Mouse (Mus musculus): Measurements from ENCODE around the gene Map3k20.
A peak's percentile ranks its signal among the peaks of the same experiment; 100 is the strongest.

The Map3k20 gene

GRCm38 (mm10) chr2:72382662-72383061 lies 97.2 kb downstream of the Map3k20 start:
- no peak for DNase-seq (ENCODE audit: low spot score)

- DNase-seq (ENCODE audit: low spot score), result no peak
These were observed 97.9 kb downstream of the Map3k20 start for GRCm38 (mm10) chr2:72383321-72383720.

- no peak for DNase-seq (ENCODE audit: low spot score)
These were observed 104.0 kb downstream of the Map3k20 start for GRCm38 (mm10) chr2:72389411-72389810.

- peak; percentile 67 for DNase-seq (ENCODE audit: low spot score)
These were observed 104.5 kb downstream of the Map3k20 start for GRCm38 (mm10) chr2:72389942-72390341.

- no peak for DNase-seq (ENCODE audit: low spot score)
These were observed 105.0 kb downstream of the Map3k20 start for GRCm38 (mm10) chr2:72390474-72390873.

GRCm38 (mm10) chr2:72391024-72391423 lies 105.6 kb downstream of the Map3k20 start:
- DNase-seq (ENCODE audit: low spot score), result no peak

GRCm38 (mm10) chr2:72391721-72392120 lies 106.3 kb downstream of the Map3k20 start:
- DNase-seq (ENCODE audit: low spot score), result no peak

GRCm38 (mm10) chr2:72392316-72392715 lies 106.9 kb downstream of the Map3k20 start:
- DNase-seq (ENCODE audit: low spot score), result no peak

GRCm38 (mm10) chr2:72396934-72397333 lies 111.5 kb downstream of the Map3k20 start:
- no peak for DNase-seq (ENCODE audit: low spot score)

GRCm38 (mm10) chr2:72398227-72398626 lies 112.8 kb downstream of the Map3k20 start:
- no peak for DNase-seq (ENCODE audit: low spot score)

GRCm38 (mm10) chr2:72399469-72400195 lies 114.2 kb downstream of the Map3k20 start:
- DNase-seq (ENCODE audit: low spot score), result no peak

GRCm38 (mm10) chr2:72401290-72401689 lies 115.9 kb downstream of the Map3k20 start:
- no peak for DNase-seq (ENCODE audit: low spot score)

- no peak for DNase-seq (ENCODE audit: low spot score)
These were observed 120.5 kb downstream of the Map3k20 start for GRCm38 (mm10) chr2:72405621-72406555.

- no peak for DNase-seq (ENCODE audit: low spot score)
These were observed 121.3 kb downstream of the Map3k20 start for GRCm38 (mm10) chr2:72406701-72407100.

GRCm38 (mm10) chr2:72407341-72408092 lies 122.1 kb downstream of the Map3k20 start:
- no peak for DNase-seq (ENCODE audit: low spot score)

GRCm38 (mm10) chr2:72409968-72410367 lies 124.5 kb downstream of the Map3k20 start:
- DNase-seq (ENCODE audit: low spot score), result no peak

- no peak for DNase-seq (ENCODE audit: low spot score)
These were observed 126.8 kb downstream of the Map3k20 start for GRCm38 (mm10) chr2:72412266-72412665.

- no peak for DNase-seq (ENCODE audit: low spot score)
These were observed 130.0 kb downstream of the Map3k20 start for GRCm38 (mm10) chr2:72415416-72415815.

- DNase-seq (ENCODE audit: low spot score), result no peak
These were observed 131.0 kb downstream of the Map3k20 start for GRCm38 (mm10) chr2:72416095-72417080.

GRCm38 (mm10) chr2:72420561-72420960 lies 135.1 kb downstream of the Map3k20 start:
- DNase-seq (ENCODE audit: low spot score), result no peak

GRCm38 (mm10) chr2:72424656-72425055 lies 139.2 kb downstream of the Map3k20 start:
- DNase-seq (ENCODE audit: low spot score), result no peak
